Mouse (Mus musculus): ENCODE measurements around the gene Tex11. TPM values are rescaled to one million over a fixed set of nuclear protein-coding genes. Genes with fewer than 3 reads are reported as not detected.

The Tex11 gene
- polyA plus RNA-seq, 1 experiment from 2014 or later: 0.32 TPM

GRCm38 (mm10) chrX:100797370-100797769 is 262.1 kb downstream of the Tex11 start:
- ATAC-seq (replicated peaks; ENCODE audit: extremely low read depth, insufficient read depth, low FRiP score): no peak
- WGBS: 70% methylated on average over 4 of the region's 4 CpGs

GRCm38 (mm10) chrX:100796741-100797090 is 262.8 kb downstream of the Tex11 start:
- Histone ChIP-seq H3K4me2 (ENCODE audit: low read depth, low read length) (no peak overlapping the region), H3K9ac (ENCODE audit: low read length) (no peak overlapping the region), H3K9me3 (replicated peaks; ENCODE audit: control insufficient read depth, low read length) (no peaks in the 10 kb centered on the region), H3K4me1 (ENCODE audit: control insufficient read depth, insufficient read depth, low read length) (peaks cover 2% of the 10 kb centered on the region; the same call in 1 of the 2 replicates), H3K36me3 (ENCODE audit: control insufficient read depth, insufficient read depth) (no peaks in the 10 kb centered on the region), H3K27me3 (ENCODE audit: control insufficient read depth, insufficient read depth, low read length) (no peaks in the 10 kb centered on the region), H3K4me3 (ENCODE audit: low read length) (no peak overlapping the region), H3K27ac (ENCODE audit: low read length) (no peak overlapping the region)
- ATAC-seq (replicated peaks; ENCODE audit: extremely low read depth, insufficient read depth, low FRiP score): no peak
- WGBS: 87% methylated on average over 3 of the region's 3 CpGs

More at GRCm38 (mm10) chrX:100797370-100797769, 262.1 kb downstream of the Tex11 start:
- no peak overlapping the region for H3K27ac ChIP-seq (ENCODE audit: low read length)
- H3K36me3 ChIP-seq (ENCODE audit: control insufficient read depth, insufficient read depth): no peaks in the 10 kb centered on the region
- no peak overlapping the region for H3K4me2 ChIP-seq (ENCODE audit: low read depth, low read length)
- H3K9me3 ChIP-seq (replicated peaks; ENCODE audit: control insufficient read depth, low read length): no peaks in the 10 kb centered on the region
- no peak overlapping the region for H3K9ac ChIP-seq (ENCODE audit: low read length)
- H3K4me3 ChIP-seq (ENCODE audit: low read length): no peak overlapping the region
- peaks cover 3% of the 10 kb centered on the region for H3K27me3 ChIP-seq (ENCODE audit: control insufficient read depth, insufficient read depth, low read length)
- H3K4me1 ChIP-seq (ENCODE audit: control insufficient read depth, insufficient read depth, low read length): peaks cover 2% of the 10 kb centered on the region; the same call in 1 of the 2 replicates

DNA sequence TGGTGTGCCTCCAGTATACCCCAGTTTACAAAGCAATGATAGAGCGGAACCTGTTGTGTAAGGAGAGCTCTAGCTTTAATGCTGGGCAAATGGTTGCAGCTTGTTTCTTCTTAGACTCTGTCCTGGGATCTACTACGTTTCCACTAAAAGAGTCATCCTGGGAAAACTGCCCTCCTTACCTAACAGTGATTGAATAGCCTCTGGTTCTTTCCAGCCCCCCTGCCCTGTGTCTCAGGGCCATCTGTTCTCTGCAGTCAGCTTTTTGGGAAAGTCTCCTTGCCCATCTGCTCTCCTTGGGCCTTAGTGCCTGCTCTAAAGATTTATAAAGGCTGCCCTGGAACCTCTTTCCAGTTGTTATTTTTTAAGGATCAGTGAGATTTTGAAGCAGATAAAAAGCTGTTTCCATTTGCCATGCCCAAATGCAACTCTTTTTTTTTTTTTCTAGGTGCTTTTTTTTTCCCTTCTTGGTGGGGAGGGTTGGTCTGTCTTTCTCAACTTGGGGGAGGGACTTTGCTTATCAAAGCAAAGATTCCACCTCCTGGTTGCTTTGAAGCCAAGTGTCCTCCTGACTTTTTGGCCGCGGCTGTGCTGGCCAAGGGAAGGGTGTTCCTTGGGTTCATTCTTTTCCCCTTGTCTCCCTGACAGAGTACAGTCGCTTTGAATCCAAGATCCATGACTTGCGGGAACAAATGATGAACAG is 263.3 kb downstream of the Tex11 start:
- ATAC-seq (replicated peaks; ENCODE audit: extremely low read depth, insufficient read depth, low FRiP score): no peak
- no peak overlapping the region for H3K27ac ChIP-seq (ENCODE audit: low read length)
- H3K36me3 ChIP-seq (ENCODE audit: control insufficient read depth, insufficient read depth): no peaks in the 10 kb centered on the region
- no peak overlapping the region for H3K4me2 ChIP-seq (ENCODE audit: low read depth, low read length)
- no peak overlapping the region for H3K9ac ChIP-seq (ENCODE audit: low read length)
- H3K27me3 ChIP-seq (ENCODE audit: control insufficient read depth, insufficient read depth, low read length): no peaks in the 10 kb centered on the region
- WGBS: 60% methylated on average over 6 of the region's 6 CpGs
- no peak overlapping the region for H3K4me3 ChIP-seq (ENCODE audit: low read length)
- no peaks in the 10 kb centered on the region for H3K9me3 ChIP-seq (replicated peaks; ENCODE audit: control insufficient read depth, low read length)
- peaks cover 2% of the 10 kb centered on the region; the same call in 1 of the 2 replicates for H3K4me1 ChIP-seq (ENCODE audit: control insufficient read depth, insufficient read depth, low read length)

- Histone ChIP-seq H3K27ac (ENCODE audit: low read length) (no peak overlapping the region), H3K4me1 (ENCODE audit: control insufficient read depth, insufficient read depth, low read length) (no peaks in the 10 kb centered on the region), H3K4me3 (ENCODE audit: low read length) (no peak overlapping the region), H3K4me2 (ENCODE audit: low read depth, low read length) (no peak overlapping the region), H3K9ac (ENCODE audit: low read length) (no peak overlapping the region), H3K9me3 (replicated peaks; ENCODE audit: control insufficient read depth, low read length) (no peaks in the 10 kb centered on the region), H3K36me3 (ENCODE audit: control insufficient read depth, insufficient read depth) (no peaks in the 10 kb centered on the region), H3K27me3 (ENCODE audit: control insufficient read depth, insufficient read depth, low read length) (no peaks in the 10 kb centered on the region)
- 78% methylated on average over 4 of the region's 4 CpGs for WGBS
- no peak for ATAC-seq (replicated peaks; ENCODE audit: extremely low read depth, insufficient read depth, low FRiP score)
Measured at GRCm38 (mm10) chrX:100789322-100789721, 270.1 kb downstream of the Tex11 start.

Other genes with a start within 250 kb of the Tex11 start
- gene Slc7a3, start 26.4 kb upstream of the Tex11 start, polyA plus RNA-seq (2015; fragmentation: Nextera tagmentation; extraction: Ambion mirVana): 0.64 and 0.69 TPM in 2 replicates
- 38.8 and 47.8 TPM in 2 replicates for gene Snx12, start 162.9 kb upstream of the Tex11 start, polyA plus RNA-seq (2015; fragmentation: Nextera tagmentation; extraction: Ambion mirVana)
- 1.7 TPM in 2 replicates for gene Foxo4, start 194.9 kb upstream of the Tex11 start, polyA plus RNA-seq (2015; fragmentation: Nextera tagmentation; extraction: Ambion mirVana)
- gene Gm614, start 204.3 kb upstream of the Tex11 start, polyA plus RNA-seq (2015; fragmentation: Nextera tagmentation; extraction: Ambion mirVana): 0.33 TPM in 1 of 2 replicates, not detected in the other
- gene Il2rg, start 208.6 kb upstream of the Tex11 start, polyA plus RNA-seq (2015; fragmentation: Nextera tagmentation; extraction: Ambion mirVana): 28.9 and 43.8 TPM in 2 replicates
- gene Gm20489, start 209.4 kb upstream of the Tex11 start, polyA plus RNA-seq (2015; fragmentation: Nextera tagmentation; extraction: Ambion mirVana): not detected in 2 replicates
- 18.9 and 25.2 TPM in 2 replicates for gene Med12, start 214.4 kb upstream of the Tex11 start, polyA plus RNA-seq (2015; fragmentation: Nextera tagmentation; extraction: Ambion mirVana)
- 1.9 and 2.0 TPM in 2 replicates for gene Nlgn3, start 239.5 kb upstream of the Tex11 start, polyA plus RNA-seq (2015; fragmentation: Nextera tagmentation; extraction: Ambion mirVana)

Data from heart, embryonic 16.5 days (tissue).